Mouse (Mus musculus) midbrain, embryonic 13.5 days (tissue): ENCODE results near the gene Fer. TPM values are rescaled to one million over a fixed set of nuclear protein-coding genes. Genes with fewer than 3 reads are reported as not detected.

Source experiments
- ATAC-seq: fragments of 200-750 bp; cut with Nextera tagmentation; 2 replicates; pipeline ENCODE4 v1.8.0; 2017; ENCODE audit warnings: mild to moderate bottlenecking, moderate TSS enrichment, moderate library complexity
- H3K27ac ChIP-seq: fragments of 300-500 bp; sonication (generic); 2 replicates; pipeline ENCODE4 v1.5.1; 2015; ENCODE audit warnings: inconsistent platforms, mild to moderate bottlenecking, moderate library complexity
- H3K27me3 ChIP-seq: fragments of 300-500 bp; sonication (generic); 2 replicates; pipeline ENCODE4 v1.6.1; 2015; ENCODE audit warnings: mild to moderate bottlenecking, inconsistent platforms
- H3K36me3 ChIP-seq: fragments of 300-500 bp; sonication (generic); 2 replicates; pipeline ENCODE4 v1.6.1; 2015; ENCODE audit warnings: mild to moderate bottlenecking, inconsistent platforms
- H3K4me1 ChIP-seq: fragments of 300-500 bp; sonication (generic); replicated peaks from 2 replicates; pipeline ENCODE4 v1.6.1; 2015; ENCODE audit warnings: inconsistent platforms
- H3K4me2 ChIP-seq: fragments of 300-500 bp; sonication (generic); replicated peaks from 2 replicates; pipeline ENCODE4 v1.6.1; 2015; ENCODE audit warnings: moderate library complexity, mild to moderate bottlenecking, inconsistent platforms
- H3K4me3 ChIP-seq: fragments of 300-500 bp; sonication (generic); replicated peaks from 2 replicates; pipeline ENCODE4 v1.5.1; 2015; ENCODE audit warnings: mild to moderate bottlenecking, inconsistent platforms
- H3K9ac ChIP-seq: fragments of 300-500 bp; sonication (generic); replicated peaks from 2 replicates; pipeline ENCODE4 v1.6.1; 2015; ENCODE audit warnings: mild to moderate bottlenecking, inconsistent platforms
- H3K9me3 ChIP-seq: fragments of 300-500 bp; sonication (generic); 2 replicates; pipeline ENCODE4 v1.6.1; 2016; ENCODE audit warnings: mild to moderate bottlenecking, inconsistent platforms
- WGBS: fragments of 180-500 bp; shearing (Covaris S2); methylation state at CpG from one replicate; pipeline ENCODE4 v1.1.7; 2015; 5-methylcytosine and 5-hydroxymethylcytosine counted together
- polyA plus RNA-seq: library from polyadenylated mRNA; unstranded; fragments of >200 nt; fragmentation: Nextera tagmentation; extraction: Ambion mirVana; gene quantifications from 2 replicates; pipeline ENCODE4 v1.2.1, GENCODE M21; 2015

Gene Fer
- polyA plus RNA-seq, 1 experiment from 2014 or later, result 35.4 TPM

GRCm38 (mm10) chr17:64097788-64098359 lies 235.0 kb downstream of the Fer start:
- Histone ChIP-seq H3K36me3 (no peaks in the 10 kb centered on the region), H3K9me3 (no peaks in the 10 kb centered on the region), H3K4me2 (no peak overlapping the region), H3K4me1 (peaks cover 26% of the 10 kb centered on the region), H3K9ac (no peak overlapping the region), H3K4me3 (no peak overlapping the region), H3K27me3 (no peaks in the 10 kb centered on the region), H3K27ac (peak overlapping the region; percentile 62)
- ATAC-seq, result peak; percentile 88
- 31% methylated on average over 5 of the region's 5 CpGs for WGBS

GRCm38 (mm10) chr17:64099395-64100171 lies 236.7 kb downstream of the Fer start:
- no peaks in the 10 kb centered on the region for H3K9me3 ChIP-seq
- 91% methylated on average over 6 of the region's 6 CpGs for WGBS
- no peak overlapping the region for H3K4me3 ChIP-seq
- H3K27ac ChIP-seq, result no peak overlapping the region
- H3K9ac ChIP-seq, result no peak overlapping the region
- peaks cover 26% of the 10 kb centered on the region for H3K4me1 ChIP-seq
- H3K4me2 ChIP-seq, result no peak overlapping the region
- peak; percentile 55; the same call in 1 of the 2 replicates for ATAC-seq
- no peaks in the 10 kb centered on the region for H3K36me3 ChIP-seq
- H3K27me3 ChIP-seq, result no peaks in the 10 kb centered on the region

GRCm38 (mm10) chr17:64100172-64100510 lies 237.3 kb downstream of the Fer start:
- Histone ChIP-seq H3K4me2 (no peak overlapping the region), H3K4me1 (peaks cover 26% of the 10 kb centered on the region), H3K9me3 (no peaks in the 10 kb centered on the region), H3K9ac (no peak overlapping the region), H3K27me3 (no peaks in the 10 kb centered on the region), H3K4me3 (no peak overlapping the region), H3K27ac (no peak overlapping the region), H3K36me3 (no peaks in the 10 kb centered on the region)
- ATAC-seq, result no peak
- WGBS, result 60% methylated on average over 3 of the region's 3 CpGs

- ATAC-seq, result no peak
- WGBS, result 92% methylated on average over 5 of the region's 5 CpGs
- Histone ChIP-seq H3K27ac (no peak overlapping the region), H3K4me3 (no peak overlapping the region), H3K36me3 (no peaks in the 10 kb centered on the region), H3K9me3 (no peaks in the 10 kb centered on the region), H3K4me1 (peaks cover 7% of the 10 kb centered on the region), H3K9ac (no peak overlapping the region), H3K4me2 (no peak overlapping the region), H3K27me3 (no peaks in the 10 kb centered on the region)
Observed at GRCm38 (mm10) chr17:64108773-64109172, 245.9 kb downstream of the Fer start.

- H3K9me3 ChIP-seq, result no peaks in the 10 kb centered on the region
Observed at GRCm38 (mm10) chr17:64109871-64110270, 247.0 kb downstream of the Fer start.

GRCm38 (mm10) chr17:64113625-64114024 lies 250.8 kb downstream of the Fer start:
- WGBS, result 91% methylated on average over 5 of the region's 5 CpGs
- Histone ChIP-seq H3K9me3 (no peaks in the 10 kb centered on the region), H3K4me2 (no peak overlapping the region), H3K27ac (no peak overlapping the region), H3K27me3 (no peaks in the 10 kb centered on the region), H3K9ac (no peak overlapping the region), H3K4me3 (no peak overlapping the region), H3K4me1 (peaks cover 7% of the 10 kb centered on the region), H3K36me3 (no peaks in the 10 kb centered on the region)
- no peak for ATAC-seq

More at GRCm38 (mm10) chr17:64109871-64110270, 247.0 kb downstream of the Fer start:
- no peak for ATAC-seq
- H3K4me2 ChIP-seq, result no peak overlapping the region
- H3K4me1 ChIP-seq, result peaks cover 7% of the 10 kb centered on the region
- no peak overlapping the region for H3K9ac ChIP-seq
- no peak overlapping the region for H3K4me3 ChIP-seq
- WGBS, result 66% methylated on average over 8 of the region's 8 CpGs
- no peak overlapping the region for H3K27ac ChIP-seq
- no peaks in the 10 kb centered on the region for H3K27me3 ChIP-seq
- no peaks in the 10 kb centered on the region for H3K36me3 ChIP-seq

GRCm38 (mm10) chr17:64116762-64117161 lies 253.9 kb downstream of the Fer start:
- ATAC-seq, result no peak
- Histone ChIP-seq H3K27me3 (no peaks in the 10 kb centered on the region), H3K9me3 (no peaks in the 10 kb centered on the region), H3K36me3 (no peaks in the 10 kb centered on the region), H3K27ac (no peak overlapping the region), H3K9ac (no peak overlapping the region), H3K4me2 (no peak overlapping the region), H3K4me1 (no peaks in the 10 kb centered on the region; the same call in 1 of the 2 replicates), H3K4me3 (no peak overlapping the region)
- WGBS, result 64% methylated on average over 6 of the region's 6 CpGs

- Histone ChIP-seq H3K9me3 (no peaks in the 10 kb centered on the region), H3K27ac (no peak overlapping the region), H3K4me1 (no peaks in the 10 kb centered on the region), H3K4me2 (no peak overlapping the region), H3K36me3 (no peaks in the 10 kb centered on the region), H3K4me3 (no peak overlapping the region), H3K27me3 (no peaks in the 10 kb centered on the region), H3K9ac (no peak overlapping the region)
- ATAC-seq, result no peak
- WGBS, result 86% methylated on average over 5 of the region's 5 CpGs
Observed at GRCm38 (mm10) chr17:64119697-64120288, 256.9 kb downstream of the Fer start.

- H3K9me3 ChIP-seq, result no peaks in the 10 kb centered on the region
- no peak overlapping the region for H3K4me2 ChIP-seq
- H3K4me3 ChIP-seq, result no peak overlapping the region
- no peak overlapping the region for H3K27ac ChIP-seq
- ATAC-seq, result no peak
- H3K4me1 ChIP-seq, result no peaks in the 10 kb centered on the region
- WGBS, result 93% methylated on average over 11 of the region's 11 CpGs
- no peaks in the 10 kb centered on the region for H3K27me3 ChIP-seq
- no peak overlapping the region for H3K9ac ChIP-seq
- no peaks in the 10 kb centered on the region for H3K36me3 ChIP-seq
Observed at GRCm38 (mm10) chr17:64122556-64122955, 259.7 kb downstream of the Fer start.

- H3K36me3 ChIP-seq, result no peaks in the 10 kb centered on the region
- no peak overlapping the region for H3K27ac ChIP-seq
- no peak overlapping the region for H3K4me2 ChIP-seq
- 82% methylated on average over 3 of the region's 3 CpGs for WGBS
- no peak overlapping the region for H3K4me3 ChIP-seq
- H3K4me1 ChIP-seq, result no peaks in the 10 kb centered on the region
- no peaks in the 10 kb centered on the region for H3K9me3 ChIP-seq
- no peaks in the 10 kb centered on the region for H3K27me3 ChIP-seq
- no peak for ATAC-seq
- no peak overlapping the region for H3K9ac ChIP-seq
Observed at GRCm38 (mm10) chr17:64123732-64124131, 260.9 kb downstream of the Fer start.

- H3K36me3 ChIP-seq, result no peaks in the 10 kb centered on the region
- no peak for ATAC-seq
- H3K9me3 ChIP-seq, result no peaks in the 10 kb centered on the region
- no peaks in the 10 kb centered on the region for H3K27me3 ChIP-seq
- H3K4me3 ChIP-seq, result no peak overlapping the region
- no peaks in the 10 kb centered on the region; the same call in 1 of the 2 replicates for H3K4me1 ChIP-seq
- H3K27ac ChIP-seq, result no peak overlapping the region
- WGBS, result 96% methylated on average over 5 of the region's 5 CpGs
- H3K4me2 ChIP-seq, result no peak overlapping the region
- no peak overlapping the region for H3K9ac ChIP-seq
Observed at GRCm38 (mm10) chr17:64126904-64127303, 264.0 kb downstream of the Fer start.

- H3K27ac ChIP-seq, result no peak overlapping the region
Observed at GRCm38 (mm10) chr17:64129750-64130149, 266.9 kb downstream of the Fer start.

More at GRCm38 (mm10) chr17:64129750-64130149, 266.9 kb downstream of the Fer start:
- no peak overlapping the region for H3K4me3 ChIP-seq
- no peak overlapping the region for H3K9ac ChIP-seq
- 67% methylated on average over 2 of the region's 2 CpGs for WGBS
- no peaks in the 10 kb centered on the region for H3K9me3 ChIP-seq
- no peak overlapping the region for H3K4me2 ChIP-seq
- no peak for ATAC-seq
- no peaks in the 10 kb centered on the region for H3K27me3 ChIP-seq
- H3K36me3 ChIP-seq, result no peaks in the 10 kb centered on the region
- no peaks in the 10 kb centered on the region; the same call in 1 of the 2 replicates for H3K4me1 ChIP-seq
